Mouse (Mus musculus): ENCODE data around the gene Junb. TPM values are rescaled to one million over a fixed set of nuclear protein-coding genes. Genes with fewer than 3 reads are reported as not detected.

Gene Junb
- polyA plus RNA-seq, 1 experiment: 158 TPM

DNA sequence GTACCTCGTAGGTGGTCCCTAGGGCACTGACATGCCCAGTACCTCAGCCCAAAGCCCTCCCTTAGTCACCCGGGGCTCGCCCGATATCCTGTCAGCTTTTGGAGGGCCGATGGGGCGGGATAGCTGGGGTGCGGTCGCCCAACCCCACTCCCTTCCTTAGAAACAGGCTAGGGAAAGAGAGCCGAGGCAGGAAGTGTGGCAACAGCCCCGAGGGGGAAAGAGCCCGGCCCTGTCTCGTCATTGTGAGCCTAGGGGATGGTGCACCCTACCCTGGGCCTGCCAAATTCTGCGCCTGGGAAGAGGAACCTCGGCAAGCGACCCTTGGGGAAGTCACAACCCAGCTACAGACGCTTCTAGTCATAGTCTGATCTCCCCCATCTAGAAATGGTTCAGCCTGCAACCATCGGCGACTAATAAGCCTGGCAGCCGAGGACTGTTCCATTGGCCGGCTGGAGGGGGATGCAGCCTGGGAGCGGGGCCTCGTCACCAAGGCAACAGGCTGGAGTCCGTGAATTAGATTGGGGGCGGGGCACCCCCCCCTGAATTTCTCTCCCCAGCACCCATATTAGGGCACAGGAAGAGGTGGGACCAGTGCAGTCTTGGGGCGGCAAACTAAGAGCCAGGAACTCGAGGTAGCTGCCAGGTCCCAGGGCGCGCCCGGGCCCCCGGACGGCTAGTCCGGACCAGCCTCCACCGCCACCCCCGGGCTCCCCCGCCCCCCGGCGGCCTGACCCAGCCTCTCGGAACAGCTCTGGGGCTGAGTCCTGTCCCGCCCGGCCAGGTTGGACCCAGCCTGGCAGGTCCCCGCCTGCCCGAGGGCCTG lies 1.3 kb upstream of the Junb start:
- H3K79me3 ChIP-seq (ENCODE audit: low read depth): peaks cover 17% of the 10 kb centered on the region
- TF ChIP-seq MYOD1 (IDR thresholded peaks at IDR 0.05; ENCODE audit: control insufficient read depth, insufficient read length, low read depth) (no peak), FOSL1 (IDR thresholded peaks at IDR 0.05; ENCODE audit: insufficient read depth, low read length, poor library complexity, severe bottlenecking) (no peak), MAX (IDR thresholded peaks at IDR 0.05) (peak; percentile 17), MYOG (IDR thresholded peaks at IDR 0.05; ENCODE audit: control insufficient read depth, extremely low read depth, insufficient read length) (no peak), CEBPB (IDR thresholded peaks at IDR 0.05; ENCODE audit: low read depth) (peak; percentile 67), USF1 (IDR thresholded peaks at IDR 0.05; ENCODE audit: low read depth) (no peak), CTCF (IDR thresholded peaks at IDR 0.05; ENCODE audit: control insufficient read depth, insufficient read depth, insufficient read length) (no peak)
- peaks cover 9% of the 10 kb centered on the region for H3K36me3 ChIP-seq (ENCODE audit: control insufficient read depth, insufficient read depth)
- peaks cover 37% of the 10 kb centered on the region for H3K79me2 ChIP-seq (ENCODE audit: control insufficient read depth, insufficient read depth)
- no peaks in the 10 kb centered on the region for H3K27me3 ChIP-seq (ENCODE audit: control insufficient read depth, insufficient read depth, insufficient read length)
- peak overlapping the region; percentile 58 for H3ac ChIP-seq (ENCODE audit: control insufficient read depth, insufficient read length, low read depth)
- H3K4me3 ChIP-seq (ENCODE audit: insufficient read depth, poor library complexity, severe bottlenecking): peak overlapping the region; percentile 33

DNA sequence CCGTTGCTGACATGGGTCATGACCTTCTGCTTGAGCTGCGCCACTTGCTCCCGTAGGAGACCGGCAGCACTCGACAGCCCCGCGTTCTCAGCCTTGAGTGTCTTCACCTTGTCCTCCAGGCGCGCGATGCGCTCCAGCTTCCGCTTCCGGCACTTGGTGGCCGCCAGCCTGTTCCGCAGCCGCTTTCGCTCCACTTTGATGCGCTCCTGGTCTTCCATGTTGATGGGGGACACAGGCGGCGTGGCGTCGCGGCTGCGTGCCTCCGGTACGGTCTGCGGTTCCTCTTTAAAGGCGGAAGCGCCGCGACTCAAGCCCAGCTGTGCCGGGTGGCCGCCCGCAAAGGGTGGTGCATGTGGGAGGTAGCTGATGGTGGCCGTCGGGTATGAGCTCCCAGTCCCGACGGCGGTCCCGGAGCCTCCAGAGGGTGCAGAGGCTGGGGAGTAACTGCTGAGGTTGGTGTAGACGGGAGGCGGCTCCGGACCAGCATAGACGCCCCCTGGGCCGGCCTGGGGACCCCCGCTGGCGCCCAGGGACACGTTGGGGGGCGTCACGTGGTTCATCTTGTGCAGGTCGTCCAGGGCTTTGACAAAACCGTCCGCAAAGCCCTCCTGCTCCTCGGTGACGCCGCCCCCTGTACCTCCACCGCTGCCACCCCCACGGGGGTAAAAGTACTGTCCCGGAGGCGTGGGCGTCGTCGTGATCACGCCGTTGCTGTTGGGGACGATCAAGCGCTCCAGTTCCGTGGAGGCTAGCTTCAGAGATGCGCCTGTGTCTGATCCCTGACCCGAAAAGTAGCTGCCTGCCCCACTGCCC lies 877 bp downstream of the Junb start:
- Histone ChIP-seq H3K79me3 (ENCODE audit: low read depth) (peaks cover 17% of the 10 kb centered on the region), H3K79me2 (ENCODE audit: control insufficient read depth, insufficient read depth) (peaks cover 37% of the 10 kb centered on the region), H3K27me3 (ENCODE audit: control insufficient read depth, insufficient read depth, insufficient read length) (no peaks in the 10 kb centered on the region), H3ac (ENCODE audit: control insufficient read depth, insufficient read length, low read depth) (peak overlapping the region; percentile 80), H3K36me3 (ENCODE audit: control insufficient read depth, insufficient read depth) (peaks cover 10% of the 10 kb centered on the region), H3K4me3 (ENCODE audit: insufficient read depth, poor library complexity, severe bottlenecking) (peak overlapping the region; percentile 84)
- no peak for TF ChIP-seq MYOG (IDR thresholded peaks at IDR 0.05; ENCODE audit: control insufficient read depth, extremely low read depth, insufficient read length)
- TF ChIP-seq USF1 (IDR thresholded peaks at IDR 0.05; ENCODE audit: low read depth): peak; percentile 30

DNA sequence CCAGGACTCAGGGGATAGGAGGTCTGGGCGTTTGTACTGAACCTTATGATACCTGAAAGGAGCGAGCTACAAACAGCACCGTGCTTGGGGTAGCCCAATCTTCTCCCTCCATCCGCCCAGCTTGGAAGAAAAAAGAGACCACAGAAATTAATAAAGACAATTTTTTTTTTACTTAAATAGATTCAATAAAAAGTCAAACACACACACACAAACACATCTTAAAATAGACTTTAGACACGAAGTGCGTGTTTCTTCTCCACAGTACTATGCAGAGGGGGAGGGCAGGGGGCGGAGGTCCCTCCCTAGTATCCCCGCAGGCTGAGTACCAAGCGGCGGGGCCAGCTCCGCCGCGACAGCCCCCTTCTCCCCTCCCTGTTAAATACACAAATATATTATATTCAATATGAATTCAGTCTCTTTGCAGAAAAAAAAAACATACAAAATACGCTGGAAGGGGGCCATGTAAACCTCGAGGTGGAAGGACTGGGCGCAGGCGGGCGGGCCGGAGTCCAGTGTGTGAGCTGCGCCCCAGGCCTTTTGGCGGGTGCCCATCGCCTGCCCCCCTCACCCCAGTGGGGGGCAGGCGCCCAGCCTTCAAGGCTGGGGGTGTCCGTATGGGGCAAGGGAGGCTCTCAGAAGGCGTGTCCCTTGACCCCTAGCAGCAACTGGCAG lies 1.6 kb downstream of the Junb start:
- peak overlapping the region; percentile 80 for H3ac ChIP-seq (ENCODE audit: control insufficient read depth, insufficient read length, low read depth)
- no peaks in the 10 kb centered on the region for H3K27me3 ChIP-seq (ENCODE audit: control insufficient read depth, insufficient read depth, insufficient read length)
- peak overlapping the region; percentile 84 for H3K4me3 ChIP-seq (ENCODE audit: insufficient read depth, poor library complexity, severe bottlenecking)
- H3K36me3 ChIP-seq (ENCODE audit: control insufficient read depth, insufficient read depth): peaks cover 16% of the 10 kb centered on the region
- TF ChIP-seq MYOD1 (IDR thresholded peaks at IDR 0.05; ENCODE audit: control insufficient read depth, insufficient read length, low read depth): no peak
- TF ChIP-seq USF1 (IDR thresholded peaks at IDR 0.05; ENCODE audit: low read depth): no peak
- TF ChIP-seq FOSL1 (IDR thresholded peaks at IDR 0.05; ENCODE audit: insufficient read depth, low read length, poor library complexity, severe bottlenecking): no peak
- no peak for TF ChIP-seq MAX (IDR thresholded peaks at IDR 0.05)
- no peak for TF ChIP-seq MYOG (IDR thresholded peaks at IDR 0.05; ENCODE audit: control insufficient read depth, extremely low read depth, insufficient read length)
- TF ChIP-seq CTCF (IDR thresholded peaks at IDR 0.05; ENCODE audit: control insufficient read depth, insufficient read depth, insufficient read length): no peak
- TF ChIP-seq CEBPB (IDR thresholded peaks at IDR 0.05; ENCODE audit: low read depth): no peak
- H3K79me3 ChIP-seq (ENCODE audit: low read depth): peaks cover 17% of the 10 kb centered on the region
- peaks cover 37% of the 10 kb centered on the region for H3K79me2 ChIP-seq (ENCODE audit: control insufficient read depth, insufficient read depth)

DNA sequence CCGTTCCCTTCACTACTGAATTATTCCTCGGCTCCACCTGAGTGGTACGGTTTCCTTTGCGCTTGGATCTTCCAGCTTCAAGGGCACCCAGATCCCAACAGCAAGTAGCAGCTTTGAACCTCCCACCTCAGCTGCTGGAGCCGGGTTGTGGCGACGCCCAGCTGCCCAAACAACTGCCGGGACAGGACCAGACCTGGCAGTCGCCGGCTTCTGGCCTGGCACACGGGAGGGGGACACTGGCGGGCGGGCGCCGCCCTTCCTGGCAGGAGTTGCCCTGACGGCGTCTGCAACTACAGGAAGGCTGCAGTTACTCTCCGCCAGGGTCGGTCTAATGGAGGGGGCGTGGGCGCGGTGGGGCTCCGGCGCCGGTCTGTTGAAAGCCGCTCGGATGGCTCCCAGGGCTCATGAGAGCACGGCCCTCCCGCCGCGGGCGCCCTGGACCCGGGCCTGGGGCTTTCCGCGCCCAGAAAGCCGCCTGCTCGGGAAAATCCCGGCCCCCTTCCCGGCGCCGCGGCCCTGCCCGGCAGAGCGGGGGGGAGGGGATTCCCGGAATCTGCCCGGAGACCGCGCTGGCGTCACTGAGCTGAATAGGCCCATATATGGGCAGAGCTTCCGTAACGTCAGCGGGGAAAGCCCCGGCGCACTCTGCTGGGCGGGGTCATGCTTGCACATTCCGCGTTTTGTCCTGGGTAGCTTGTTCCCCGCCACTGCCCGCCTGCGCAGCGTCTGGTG lies 2.3 kb downstream of the Junb start:
- H3K27me3 ChIP-seq (ENCODE audit: control insufficient read depth, insufficient read depth, insufficient read length): no peaks in the 10 kb centered on the region
- peak overlapping the region; percentile 77 for H3ac ChIP-seq (ENCODE audit: control insufficient read depth, insufficient read length, low read depth)
- TF ChIP-seq CTCF (IDR thresholded peaks at IDR 0.05; ENCODE audit: control insufficient read depth, insufficient read depth, insufficient read length) (peak; percentile 9), FOSL1 (IDR thresholded peaks at IDR 0.05; ENCODE audit: insufficient read depth, low read length, poor library complexity, severe bottlenecking) (no peak)
- H3K36me3 ChIP-seq (ENCODE audit: control insufficient read depth, insufficient read depth): peaks cover 23% of the 10 kb centered on the region
- H3K79me3 ChIP-seq (ENCODE audit: low read depth): peaks cover 17% of the 10 kb centered on the region
- peaks cover 41% of the 10 kb centered on the region for H3K79me2 ChIP-seq (ENCODE audit: control insufficient read depth, insufficient read depth)
- H3K4me3 ChIP-seq (ENCODE audit: insufficient read depth, poor library complexity, severe bottlenecking): peak overlapping the region; percentile 84

DNA sequence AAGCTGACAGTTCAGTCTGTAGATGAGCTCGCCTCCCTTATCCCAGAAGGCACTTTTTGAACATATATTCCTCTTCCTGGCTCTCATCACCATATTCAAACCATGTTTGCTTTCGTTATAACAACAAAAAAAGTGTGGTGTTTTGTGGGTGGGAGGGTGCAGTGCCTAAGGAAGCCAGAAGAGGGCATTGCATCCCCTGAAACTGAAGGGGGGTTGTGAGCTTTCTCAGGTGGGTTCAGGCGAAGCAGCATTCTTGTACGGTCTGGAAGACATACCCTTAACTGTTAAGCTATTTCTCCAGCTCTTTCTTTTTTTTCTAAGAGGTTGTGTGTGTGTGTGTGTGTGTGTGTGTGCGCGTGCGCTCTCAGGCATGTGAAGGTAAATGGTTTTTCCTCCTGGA lies 3.1 kb downstream of the Junb start:
- TF ChIP-seq USF1 (IDR thresholded peaks at IDR 0.05; ENCODE audit: low read depth) (no peak), CTCF (IDR thresholded peaks at IDR 0.05; ENCODE audit: control insufficient read depth, insufficient read depth, insufficient read length) (peak; percentile 60)

More for the DNA sequence above, 3.1 kb downstream of the Junb start:
- Histone ChIP-seq H3K79me3 (ENCODE audit: low read depth) (peaks cover 23% of the 10 kb centered on the region), H3K27me3 (ENCODE audit: control insufficient read depth, insufficient read depth, insufficient read length) (no peaks in the 10 kb centered on the region), H3ac (ENCODE audit: control insufficient read depth, insufficient read length, low read depth) (no peak overlapping the region), H3K79me2 (ENCODE audit: control insufficient read depth, insufficient read depth) (peaks cover 49% of the 10 kb centered on the region), H3K4me3 (ENCODE audit: insufficient read depth, poor library complexity, severe bottlenecking) (no peak overlapping the region), H3K36me3 (ENCODE audit: control insufficient read depth, insufficient read depth) (peaks cover 30% of the 10 kb centered on the region)

Data from C2C12 (cell line).